Mouse (Mus musculus) olfactory bulb, adult 2 months (tissue): Measurements from ENCODE around the gene Lyg1. TPM values are rescaled to one million over a fixed set of nuclear protein-coding genes. Genes with fewer than 3 reads are reported as not detected.

Experiments
- H3K27ac ChIP-seq: fragments of 200-500 bp; 2 replicates; pipeline ENCODE4 v1.5.1; 2012; ENCODE audit warnings: low read depth, low read length; ENCODE audit not compliant: insufficient read depth
- H3K4me1 ChIP-seq: fragments of 200-500 bp; 2 replicates; pipeline ENCODE4 v1.6.1; 2012; ENCODE audit warnings: low read length; ENCODE audit not compliant: control insufficient read depth, insufficient read depth
- H3K4me3 ChIP-seq: fragments of 200-500 bp; 2 replicates; pipeline ENCODE4 v1.5.1; 2012; ENCODE audit warnings: mild to moderate bottlenecking, low read depth, low read length, moderate library complexity; ENCODE audit not compliant: insufficient read depth
- CTCF ChIP-seq: fragments of 200-500 bp; IDR thresholded peaks from 2 replicates; pipeline ENCODE4 v1.5.1; 2012; ENCODE audit warnings: low read depth, mild to moderate bottlenecking, low read length, moderate library complexity; ENCODE audit not compliant: insufficient read depth
- POLR2A ChIP-seq: fragments of 200-500 bp; IDR thresholded peaks from 2 replicates; pipeline ENCODE4 v1.6.1; 2012; ENCODE audit warnings: mild to moderate bottlenecking, low read depth, low read length, moderate library complexity; ENCODE audit not compliant: insufficient read depth
- WGBS: fragments of 180-500 bp; shearing (Covaris S2); methylation state at CpG from one replicate; pipeline ENCODE4 v1.1.7; 2018; 5-methylcytosine and 5-hydroxymethylcytosine counted together
- polyA plus RNA-seq: library from polyadenylated mRNA; stranded (reverse); fragments of >200 nt; gene quantifications from 2 replicates; pipeline ENCODE4 v1.2.4, GENCODE M21; 2012; ENCODE audit warnings: low replicate concordance; ENCODE audit not compliant: missing spikeins, insufficient read depth, insufficient read length

The Lyg1 gene
- polyA plus RNA-seq, 1 experiment: not detected

DNA sequence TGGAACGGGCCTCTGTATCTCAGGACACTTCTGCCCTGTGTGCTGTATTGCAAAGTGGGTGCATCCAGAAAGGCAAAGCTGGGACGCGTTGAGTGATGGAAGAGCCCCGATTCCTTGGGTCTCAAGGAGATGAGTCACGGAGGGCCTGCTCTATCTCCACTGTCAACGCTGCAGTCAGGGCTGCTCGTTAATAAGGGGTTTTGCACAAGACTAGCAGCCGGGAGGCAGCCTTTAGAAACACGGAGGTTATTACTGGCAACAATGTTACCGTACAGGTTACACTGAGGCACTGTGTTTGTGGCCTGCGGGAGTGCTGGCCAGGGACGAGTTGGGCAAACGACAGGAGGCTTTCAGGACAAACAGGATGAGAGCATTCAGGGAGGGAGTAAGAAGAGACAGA lies 39.9 kb downstream of the Lyg1 start:
- WGBS: 40% methylated on average over 13 of the region's 13 CpGs
- Histone ChIP-seq H3K27ac (0 out of 2 replicates have a peak overlapping the region, but pooled peaks have one; percentile 21), H3K4me1 (peaks cover 6% of the 10 kb centered on the region), H3K4me3 (no peak overlapping the region)
- no peak for TF ChIP-seq POLR2A
- no peak for TF ChIP-seq CTCF

GRCm38 (mm10) chr1:37916393-37916792 lies 41.2 kb downstream of the Lyg1 start, which contains the start of gene Lyg2:
TSS of gene Lyg2 (minus strand) at chr1:37916493.
- Histone ChIP-seq H3K27ac (no peak within 1 kb of the TSS), H3K4me3 (no peak within 1 kb of the TSS), H3K4me1 (peaks cover 6% of the 10 kb centered on the region)
- TF ChIP-seq POLR2A (no peak), CTCF (no peak)
- 66% methylated on average over 5 of the region's 5 CpGs for WGBS

DNA sequence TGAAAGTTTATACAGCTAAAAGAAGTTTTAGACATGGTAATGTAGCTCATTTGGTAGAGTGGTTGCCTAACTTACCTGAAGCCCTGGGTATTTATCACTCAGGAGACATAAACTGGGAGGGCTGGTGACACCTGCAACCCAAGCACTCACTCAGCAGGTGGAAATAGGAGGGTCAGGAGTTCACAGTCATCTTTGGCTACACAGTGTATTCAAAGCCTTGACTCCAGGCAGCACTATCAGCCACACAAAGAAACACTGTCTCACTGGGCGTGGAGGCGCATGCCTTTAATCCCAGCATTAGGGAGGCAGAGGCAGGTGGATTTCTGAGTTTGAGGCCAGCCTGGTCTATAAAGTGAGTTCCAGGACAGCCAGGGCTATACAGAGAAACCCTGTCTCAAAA lies 44.8 kb downstream of the Lyg1 start:
- no peak overlapping the region for H3K4me3 ChIP-seq
- H3K4me1 ChIP-seq: peaks cover 3% of the 10 kb centered on the region
- no peak overlapping the region for H3K27ac ChIP-seq
- WGBS: 82% methylated on average over 2 of the region's 2 CpGs
- TF ChIP-seq POLR2A: no peak

DNA sequence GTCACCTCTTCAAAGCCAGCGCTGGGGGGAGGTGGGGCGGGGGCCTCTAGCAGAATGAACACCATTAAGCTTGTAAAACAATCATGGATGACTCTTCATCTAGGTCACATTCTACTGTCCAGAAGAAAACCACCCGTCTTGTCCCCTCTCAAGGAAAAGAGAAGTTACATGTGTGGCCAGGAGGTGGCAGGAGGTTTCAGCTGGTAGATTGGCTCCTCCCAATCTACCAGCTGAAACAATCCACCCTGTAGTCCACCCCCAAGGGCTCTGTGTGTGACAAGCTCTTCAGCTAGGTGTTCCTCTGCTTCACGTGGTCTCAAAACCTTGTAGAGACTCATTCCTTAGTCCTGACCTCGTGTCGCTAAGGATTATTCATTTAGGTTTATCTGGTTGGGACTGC lies 54.4 kb downstream of the Lyg1 start:
- no peak overlapping the region for H3K4me3 ChIP-seq
- no peak overlapping the region for H3K27ac ChIP-seq
- H3K4me1 ChIP-seq: no peaks in the 10 kb centered on the region
- 42% methylated on average over 6 of the region's 6 CpGs for WGBS
- 0 out of 2 replicates have a peak, but pooled peaks have one; percentile 11 for TF ChIP-seq CTCF
- no peak for TF ChIP-seq POLR2A

DNA sequence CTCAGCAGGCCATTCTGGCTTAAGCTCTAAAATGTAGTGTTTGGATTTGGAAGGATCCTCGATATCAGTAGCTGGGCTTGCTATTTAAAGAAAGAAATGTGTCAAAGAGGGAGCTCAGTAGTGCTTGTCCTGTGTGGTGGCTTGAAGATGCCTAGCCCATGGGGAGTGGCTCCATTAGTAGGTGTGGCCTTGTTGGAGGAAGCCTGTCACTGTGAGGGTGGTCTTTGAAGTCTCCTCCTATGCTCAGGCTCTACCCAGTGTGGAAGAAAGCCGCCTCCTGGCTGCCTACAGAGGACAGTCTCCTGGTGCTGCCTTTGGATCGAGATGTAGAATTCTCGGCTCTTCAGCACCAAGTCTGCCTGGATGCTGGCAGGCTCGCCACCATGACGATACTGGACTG lies 57.3 kb downstream of the Lyg1 start:
- Histone ChIP-seq H3K27ac (no peak overlapping the region), H3K4me3 (no peak overlapping the region), H3K4me1 (no peaks in the 10 kb centered on the region)
- TF ChIP-seq POLR2A (no peak), CTCF (no peak)
- 66% methylated on average over 6 of the region's 6 CpGs for WGBS

- Histone ChIP-seq H3K4me1 (no peaks in the 10 kb centered on the region), H3K27ac (no peak overlapping the region), H3K4me3 (no peak overlapping the region)
- WGBS: 87% methylated on average over 4 of the region's 4 CpGs
- no peak for TF ChIP-seq CTCF
Observed at GRCm38 (mm10) chr1:37899816-37900215, 57.7 kb downstream of the Lyg1 start.

Other genes starting within 250 kb of the Lyg1 start
- not detected in 2 replicates for gene 2010300C02Rik, start 237.7 kb downstream of the Lyg1 start, polyA plus RNA-seq
- not detected in 2 replicates for gene Tsga10, start 91.3 kb downstream of the Lyg1 start, polyA plus RNA-seq
- not detected in 2 replicates for gene Lipt1, start 86.0 kb downstream of the Lyg1 start, polyA plus RNA-seq
- gene Mitd1, start 67.3 kb downstream of the Lyg1 start, polyA plus RNA-seq: not detected in 2 replicates
- not detected in 2 replicates for gene Mrpl30, start 67.3 kb downstream of the Lyg1 start, polyA plus RNA-seq
- gene Lyg2, start 41.3 kb downstream of the Lyg1 start, polyA plus RNA-seq: not detected in 2 replicates
- gene Txndc9, start 40.1 kb upstream of the Lyg1 start, polyA plus RNA-seq: not detected in 2 replicates
- 38.8 TPM in 1 of 2 replicates, not detected in the other for gene Eif5b, start 40.3 kb upstream of the Lyg1 start, polyA plus RNA-seq
- gene Rev1, start 172.0 kb upstream of the Lyg1 start, polyA plus RNA-seq: not detected in 2 replicates